Mouse (Mus musculus): ENCODE results near the gene S100pbp. TPM values are rescaled to one million over a fixed set of nuclear protein-coding genes. Genes with fewer than 3 reads are reported as not detected.

The S100pbp gene
- polyA plus RNA-seq, 1 experiment from 2014 or later = 30.5 TPM

DNA sequence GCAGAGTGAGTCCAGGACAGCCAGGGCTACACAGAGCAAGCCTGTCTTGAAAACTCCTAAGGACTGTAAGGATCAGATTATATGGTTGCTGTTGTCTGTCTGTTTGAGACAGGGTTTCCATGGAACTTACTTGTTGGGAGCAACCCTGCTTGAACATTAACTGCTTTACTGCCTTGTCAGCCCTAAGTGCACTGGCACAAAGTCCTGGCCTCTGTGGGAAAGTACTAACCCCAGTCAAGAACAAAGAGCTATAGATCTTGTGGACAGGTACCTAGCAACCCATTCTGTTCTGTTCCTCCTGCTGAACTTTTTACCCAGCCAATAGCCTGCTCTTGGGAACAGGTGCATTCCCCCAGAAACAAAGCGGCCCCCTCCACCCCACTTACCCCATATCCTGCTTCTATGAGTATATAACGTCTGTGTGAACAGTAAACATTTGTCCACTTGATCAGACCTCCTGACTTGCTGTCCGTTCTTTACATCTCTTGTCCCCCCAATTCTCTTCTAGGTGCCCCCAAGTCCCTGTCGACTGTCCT lies 38.2 kb downstream of the S100pbp start:
- H3K36me3 ChIP-seq (ENCODE audit: control insufficient read depth, insufficient read depth, low read length) = peaks cover 12% of the 10 kb centered on the region; the same call in 1 of the 2 replicates
- H3K4me1 ChIP-seq (ENCODE audit: control insufficient read depth, insufficient read depth, low read length) = no peaks in the 10 kb centered on the region
- no peak overlapping the region for H3K9ac ChIP-seq (ENCODE audit: low read length)
- no peaks in the 10 kb centered on the region for H3K27me3 ChIP-seq (ENCODE audit: control insufficient read depth, insufficient read depth, low read length)
- no peaks in the 10 kb centered on the region for H3K9me3 ChIP-seq (ENCODE audit: control insufficient read depth, low read length)
- ATAC-seq (ENCODE audit: insufficient number of reproducible peaks, low FRiP score, low TSS enrichment, low read depth) (no peak), DNase-seq (ENCODE audit: low spot score) (no peak)
- 92% methylated on average over 4 of the region's 4 CpGs for WGBS
- H3K27ac ChIP-seq (replicated peaks; ENCODE audit: low read depth, low read length) = no peak overlapping the region
- H3K4me2 ChIP-seq (ENCODE audit: low read depth, severe bottlenecking) = no peak overlapping the region
- no peak overlapping the region for H3K4me3 ChIP-seq (ENCODE audit: low read depth, low read length)

DNA sequence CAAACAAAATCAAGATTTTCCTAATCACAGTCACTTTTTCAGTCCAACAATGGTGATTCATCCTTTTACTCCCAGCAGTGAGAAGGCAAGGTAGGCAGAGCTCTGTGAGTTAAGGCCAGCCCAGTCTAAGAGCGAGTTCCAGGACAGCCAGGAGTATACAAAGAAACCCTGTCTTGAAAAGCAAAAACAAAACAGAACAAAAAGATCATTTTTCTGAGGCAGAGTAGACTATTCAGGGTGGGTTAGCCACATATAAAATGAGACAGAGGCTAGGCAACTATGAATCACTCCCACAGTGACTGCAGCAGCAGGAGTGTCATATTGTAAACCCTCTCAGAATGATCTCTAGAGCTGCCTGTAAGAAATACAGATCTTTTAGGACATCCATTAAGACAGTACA lies 40.2 kb downstream of the S100pbp start:
- 91% methylated on average over 1 of the region's 1 CpGs for WGBS
- Histone ChIP-seq H3K4me1 (ENCODE audit: control insufficient read depth, insufficient read depth, low read length) (no peaks in the 10 kb centered on the region), H3K27me3 (ENCODE audit: control insufficient read depth, insufficient read depth, low read length) (no peaks in the 10 kb centered on the region), H3K4me3 (ENCODE audit: low read depth, low read length) (no peak overlapping the region), H3K4me2 (ENCODE audit: low read depth, severe bottlenecking) (no peak overlapping the region), H3K27ac (replicated peaks; ENCODE audit: low read depth, low read length) (no peak overlapping the region), H3K9ac (ENCODE audit: low read length) (no peak overlapping the region), H3K36me3 (ENCODE audit: control insufficient read depth, insufficient read depth, low read length) (peaks cover 8% of the 10 kb centered on the region; the same call in 1 of the 2 replicates), H3K9me3 (ENCODE audit: control insufficient read depth, low read length) (no peaks in the 10 kb centered on the region)
- DNase-seq (ENCODE audit: low spot score) (no peak), ATAC-seq (ENCODE audit: insufficient number of reproducible peaks, low FRiP score, low TSS enrichment, low read depth) (no peak)

DNA sequence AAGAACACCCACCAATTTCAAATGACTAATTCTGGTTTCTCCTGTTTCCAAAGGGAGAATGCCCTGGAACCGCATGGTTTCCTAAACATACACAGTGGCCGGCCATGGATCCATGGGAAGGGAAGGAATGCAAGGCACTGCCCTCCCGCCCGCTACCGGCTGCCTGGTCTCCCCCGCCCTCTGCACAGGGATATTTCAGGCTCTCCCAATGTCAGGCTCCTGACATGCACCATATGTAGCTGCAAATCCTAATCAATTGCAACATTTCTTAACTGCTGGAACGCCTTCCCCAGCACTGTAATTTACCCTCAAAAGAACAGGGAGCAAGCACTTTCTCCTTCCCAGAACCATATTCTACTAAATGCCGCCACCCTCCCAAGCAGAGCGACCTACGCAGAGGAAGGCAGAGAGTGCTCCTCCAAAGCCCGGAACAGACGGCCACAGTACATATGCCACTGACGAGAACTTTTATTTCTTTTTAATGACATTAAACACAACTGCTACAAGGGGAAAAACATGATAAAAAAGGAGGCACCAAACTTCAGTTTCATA lies 41.9 kb downstream of the S100pbp start:
- DNase-seq (ENCODE audit: low spot score) = no peak
- H3K36me3 ChIP-seq (ENCODE audit: control insufficient read depth, insufficient read depth, low read length) = peaks cover 8% of the 10 kb centered on the region; the same call in 1 of the 2 replicates

DNA sequence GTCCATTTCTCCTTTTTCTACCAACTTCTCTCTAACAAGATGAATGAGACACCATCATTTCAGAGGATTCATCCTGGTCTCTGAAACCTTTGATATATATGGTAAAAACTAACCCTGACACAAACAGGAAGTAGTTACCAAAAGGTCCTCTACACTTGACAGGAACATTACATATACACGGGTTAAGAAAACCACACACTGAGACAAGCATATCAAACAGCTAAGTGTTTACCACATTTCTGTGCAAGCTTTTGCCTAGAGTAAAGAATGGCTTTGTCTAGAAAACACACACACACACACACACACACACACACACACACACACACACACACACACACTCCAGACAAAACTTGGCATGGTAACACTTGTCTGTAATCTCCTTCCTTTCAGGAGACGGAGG lies 43.1 kb downstream of the S100pbp start:
- no peak overlapping the region for H3K4me2 ChIP-seq (ENCODE audit: low read depth, severe bottlenecking)
- no peak for DNase-seq (ENCODE audit: low spot score)
- no peaks in the 10 kb centered on the region for H3K27me3 ChIP-seq (ENCODE audit: control insufficient read depth, insufficient read depth, low read length)
- H3K36me3 ChIP-seq (ENCODE audit: control insufficient read depth, insufficient read depth, low read length) = peaks cover 4% of the 10 kb centered on the region; the same call in 1 of the 2 replicates
- no peak overlapping the region for H3K27ac ChIP-seq (replicated peaks; ENCODE audit: low read depth, low read length)
- WGBS = 71% methylated on average over 2 of the region's 2 CpGs
- H3K9ac ChIP-seq (ENCODE audit: low read length) = no peak overlapping the region
- ATAC-seq (ENCODE audit: insufficient number of reproducible peaks, low FRiP score, low TSS enrichment, low read depth) = no peak
- H3K4me1 ChIP-seq (ENCODE audit: control insufficient read depth, insufficient read depth, low read length) = no peaks in the 10 kb centered on the region
- no peak overlapping the region for H3K4me3 ChIP-seq (ENCODE audit: low read depth, low read length)
- no peaks in the 10 kb centered on the region for H3K9me3 ChIP-seq (ENCODE audit: control insufficient read depth, low read length)

More for the DNA sequence above, 41.9 kb downstream of the S100pbp start:
- H3K4me1 ChIP-seq (ENCODE audit: control insufficient read depth, insufficient read depth, low read length) = no peaks in the 10 kb centered on the region
- no peaks in the 10 kb centered on the region for H3K9me3 ChIP-seq (ENCODE audit: control insufficient read depth, low read length)
- ATAC-seq (ENCODE audit: insufficient number of reproducible peaks, low FRiP score, low TSS enrichment, low read depth) = no peak
- 89% methylated on average over 13 of the region's 13 CpGs for WGBS
- H3K4me2 ChIP-seq (ENCODE audit: low read depth, severe bottlenecking) = no peak overlapping the region
- H3K4me3 ChIP-seq (ENCODE audit: low read depth, low read length) = no peak overlapping the region
- H3K9ac ChIP-seq (ENCODE audit: low read length) = no peak overlapping the region
- H3K27ac ChIP-seq (replicated peaks; ENCODE audit: low read depth, low read length) = no peak overlapping the region
- no peaks in the 10 kb centered on the region for H3K27me3 ChIP-seq (ENCODE audit: control insufficient read depth, insufficient read depth, low read length)

GRCm38 (mm10) chr4:129145943-129146342 lies 43.6 kb downstream of the S100pbp start:
- ATAC-seq (ENCODE audit: insufficient number of reproducible peaks, low FRiP score, low TSS enrichment, low read depth) = no peak
- no peak for DNase-seq (ENCODE audit: low spot score)
- Histone ChIP-seq H3K36me3 (ENCODE audit: control insufficient read depth, insufficient read depth, low read length) (peaks cover 2% of the 10 kb centered on the region; the same call in 1 of the 2 replicates), H3K27ac (replicated peaks; ENCODE audit: low read depth, low read length) (no peak overlapping the region), H3K4me2 (ENCODE audit: low read depth, severe bottlenecking) (no peak overlapping the region), H3K4me3 (ENCODE audit: low read depth, low read length) (no peak overlapping the region), H3K9me3 (ENCODE audit: control insufficient read depth, low read length) (no peaks in the 10 kb centered on the region), H3K27me3 (ENCODE audit: control insufficient read depth, insufficient read depth, low read length) (no peaks in the 10 kb centered on the region), H3K9ac (ENCODE audit: low read length) (no peak overlapping the region), H3K4me1 (ENCODE audit: control insufficient read depth, insufficient read depth, low read length) (no peaks in the 10 kb centered on the region)
- WGBS = 80% methylated on average over 4 of the region's 4 CpGs

- Histone ChIP-seq H3K4me1 (ENCODE audit: control insufficient read depth, insufficient read depth, low read length) (no peaks in the 10 kb centered on the region), H3K9me3 (ENCODE audit: control insufficient read depth, low read length) (no peaks in the 10 kb centered on the region), H3K4me2 (ENCODE audit: low read depth, severe bottlenecking) (no peak overlapping the region), H3K9ac (ENCODE audit: low read length) (no peak overlapping the region), H3K27me3 (ENCODE audit: control insufficient read depth, insufficient read depth, low read length) (no peaks in the 10 kb centered on the region), H3K4me3 (ENCODE audit: low read depth, low read length) (no peak overlapping the region), H3K36me3 (ENCODE audit: control insufficient read depth, insufficient read depth, low read length) (peaks cover 2% of the 10 kb centered on the region; the same call in 1 of the 2 replicates), H3K27ac (replicated peaks; ENCODE audit: low read depth, low read length) (no peak overlapping the region)
- no peak for DNase-seq (ENCODE audit: low spot score)
- no peak for ATAC-seq (ENCODE audit: insufficient number of reproducible peaks, low FRiP score, low TSS enrichment, low read depth)
- 74% methylated on average over 4 of the region's 4 CpGs for WGBS
These were observed 44.1 kb downstream of the S100pbp start for GRCm38 (mm10) chr4:129145411-129145810.

- H3K4me2 ChIP-seq (ENCODE audit: low read depth, severe bottlenecking) = no peak overlapping the region
- H3K4me3 ChIP-seq (ENCODE audit: low read depth, low read length) = no peak overlapping the region
- no peak overlapping the region for H3K9ac ChIP-seq (ENCODE audit: low read length)
- H3K36me3 ChIP-seq (ENCODE audit: control insufficient read depth, insufficient read depth, low read length) = peaks cover under 1% of the 10 kb centered on the region; the same call in 1 of the 2 replicates
- WGBS = 53% methylated on average over 16 of the region's 16 CpGs
- H3K27me3 ChIP-seq (ENCODE audit: control insufficient read depth, insufficient read depth, low read length) = no peaks in the 10 kb centered on the region
- H3K9me3 ChIP-seq (ENCODE audit: control insufficient read depth, low read length) = no peaks in the 10 kb centered on the region
- DNase-seq (ENCODE audit: low spot score) (no peak), ATAC-seq (ENCODE audit: insufficient number of reproducible peaks, low FRiP score, low TSS enrichment, low read depth) (no peak)
- H3K27ac ChIP-seq (replicated peaks; ENCODE audit: low read depth, low read length) = no peak overlapping the region
- H3K4me1 ChIP-seq (ENCODE audit: control insufficient read depth, insufficient read depth, low read length) = no peaks in the 10 kb centered on the region
These were observed 44.8 kb downstream of the S100pbp start for GRCm38 (mm10) chr4:129144401-129145367.

- Histone ChIP-seq H3K27ac (replicated peaks; ENCODE audit: low read depth, low read length) (no peak overlapping the region), H3K36me3 (ENCODE audit: control insufficient read depth, insufficient read depth, low read length) (no peaks in the 10 kb centered on the region), H3K4me1 (ENCODE audit: control insufficient read depth, insufficient read depth, low read length) (no peaks in the 10 kb centered on the region), H3K27me3 (ENCODE audit: control insufficient read depth, insufficient read depth, low read length) (no peaks in the 10 kb centered on the region; the same call in 1 of the 2 replicates), H3K9ac (ENCODE audit: low read length) (no peak overlapping the region), H3K9me3 (ENCODE audit: control insufficient read depth, low read length) (no peaks in the 10 kb centered on the region), H3K4me2 (ENCODE audit: low read depth, severe bottlenecking) (no peak overlapping the region), H3K4me3 (ENCODE audit: low read depth, low read length) (no peak overlapping the region)
- WGBS = 86% methylated on average over 5 of the region's 5 CpGs
- no peak for ATAC-seq (ENCODE audit: insufficient number of reproducible peaks, low FRiP score, low TSS enrichment, low read depth)
- DNase-seq (ENCODE audit: low spot score) = no peak
These were observed 46.0 kb downstream of the S100pbp start for GRCm38 (mm10) chr4:129143509-129143908.

Measured in limb, embryonic 11.5 days (tissue).